Mouse (Mus musculus): Measurements from ENCODE around the gene Fam43b. TPM values are rescaled to one million over a fixed set of nuclear protein-coding genes. Genes with fewer than 3 reads are reported as not detected.

Fam43b gene
- total RNA-seq, 4 experiments from 2014 or later = 26.4 to 30.9 (median 30.1) TPM

DNA sequence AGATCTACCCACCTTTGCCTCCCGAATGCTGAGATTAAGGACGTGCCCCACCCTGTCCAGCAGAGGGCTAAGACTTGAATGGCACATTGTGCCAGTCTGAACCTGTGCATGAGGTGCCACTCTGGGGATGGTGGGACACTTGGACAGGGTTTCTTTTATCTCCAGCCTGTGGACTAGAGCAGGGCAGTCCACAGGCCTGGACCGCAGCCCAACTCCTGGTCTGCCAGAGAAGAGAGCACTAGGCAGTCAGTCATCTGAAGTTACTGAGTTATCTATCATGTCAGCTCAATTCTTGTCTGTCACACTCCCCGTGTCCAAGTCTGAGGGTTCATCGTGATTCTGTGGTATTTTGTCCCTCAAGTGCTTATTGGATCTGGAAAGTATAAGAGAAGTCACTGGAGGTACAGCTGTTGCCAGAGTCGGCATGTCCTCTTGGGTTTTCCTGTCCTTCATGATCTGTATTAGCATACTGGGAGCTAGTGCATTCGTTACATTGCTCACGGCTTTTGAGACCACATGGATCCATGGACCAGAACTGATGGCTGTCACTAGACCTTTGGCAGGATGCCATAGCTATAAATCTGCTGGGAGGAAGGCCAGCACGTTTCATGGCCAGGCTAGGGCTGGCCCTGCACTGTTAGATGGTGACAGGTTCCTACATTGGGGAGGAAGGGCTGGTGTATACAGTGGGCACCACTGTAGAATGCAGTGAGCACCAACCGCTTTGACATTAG is 42.7 kb downstream of the Fam43b start:
- DNase-seq (ENCODE audit: low spot score in 2 of 2) = no peak

DNA sequence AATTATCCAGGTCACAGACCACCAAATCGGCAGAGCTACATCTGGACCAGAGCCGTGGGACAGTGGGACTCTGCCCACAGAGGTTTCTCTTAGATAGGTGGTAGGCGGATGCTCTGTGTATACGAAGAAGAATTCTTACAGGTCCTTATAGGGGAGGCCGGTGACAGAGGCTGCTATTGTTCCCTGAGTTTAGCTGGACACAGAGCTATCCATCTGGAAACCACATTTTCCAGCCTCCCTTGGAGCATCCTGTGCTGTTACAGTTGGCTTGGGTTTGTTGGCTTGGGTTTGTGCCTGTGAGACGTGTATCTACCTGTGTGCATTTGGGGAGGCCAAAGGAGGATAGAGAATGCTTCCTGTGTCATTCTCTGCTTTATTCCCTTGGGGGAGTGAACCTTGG is 43.6 kb downstream of the Fam43b start:
- DNase-seq (ENCODE audit: low spot score in 2 of 2) = no peak

DNA sequence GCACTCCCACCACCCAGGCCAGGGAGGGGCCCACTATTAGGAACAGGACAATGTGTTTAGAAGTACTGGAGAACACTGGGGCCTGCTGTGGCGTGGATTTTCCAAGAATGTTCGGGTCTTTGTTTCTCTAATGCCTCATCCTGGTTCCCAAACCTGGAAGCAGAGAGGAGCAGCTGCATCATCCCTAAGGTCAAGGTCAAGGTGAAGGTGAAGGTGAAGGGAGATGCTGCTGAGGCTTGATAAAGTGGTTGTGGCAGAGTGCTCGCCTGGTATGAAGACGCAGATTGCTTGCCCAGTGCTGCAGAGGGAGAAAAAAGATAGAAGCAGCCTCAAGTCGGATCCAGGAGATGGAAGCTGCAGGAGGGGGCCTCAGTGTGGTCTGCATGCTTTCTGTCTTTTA is 44.5 kb downstream of the Fam43b start:
- no peak for DNase-seq (ENCODE audit: low spot score in 2 of 2)

DNA sequence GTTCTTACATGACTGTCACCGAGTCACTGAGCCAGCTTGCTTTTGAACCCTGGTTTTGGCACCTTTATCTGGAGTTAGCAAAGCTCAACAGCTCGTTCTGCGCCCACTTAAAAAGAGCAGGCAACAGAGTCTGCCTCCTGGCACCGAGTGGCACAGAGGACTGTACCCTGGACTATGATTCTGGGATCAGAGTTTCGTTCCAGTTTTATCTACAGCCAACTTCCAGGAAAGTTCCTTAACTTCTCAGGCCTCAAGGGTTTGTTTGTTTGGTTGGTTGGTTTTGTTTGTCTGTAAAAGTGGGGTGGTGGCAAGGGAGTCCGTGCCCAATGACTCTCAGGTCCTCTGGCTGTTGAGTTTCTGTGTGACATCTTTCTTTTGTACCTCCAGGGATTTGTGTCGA is 47.6 kb downstream of the Fam43b start:
- DNase-seq (ENCODE audit: low spot score in 2 of 2) = no peak

DNA sequence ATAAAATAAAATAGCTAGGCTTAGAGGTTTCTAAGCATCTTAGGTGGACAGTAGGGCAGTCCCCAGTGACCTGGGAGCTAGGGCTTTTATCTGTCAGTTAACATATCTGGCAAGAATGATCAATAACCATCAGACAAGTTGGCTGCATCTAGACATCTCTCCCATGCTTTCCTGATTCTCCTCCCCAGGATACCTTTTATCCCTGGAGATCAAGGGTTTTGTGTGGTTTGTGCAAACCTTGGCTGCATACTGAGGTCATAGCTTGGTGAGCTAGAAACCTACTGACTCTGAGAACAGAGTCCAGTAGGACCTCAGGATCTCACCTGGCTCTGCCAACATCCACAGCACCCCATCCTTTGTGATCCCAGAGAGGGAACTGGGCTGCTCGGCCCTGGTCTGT is 49.0 kb downstream of the Fam43b start:
- no peak for DNase-seq (ENCODE audit: low spot score in 2 of 2)

GRCm38 (mm10) chr4:138344891-138345545 is 51.3 kb downstream of the Fam43b start:
- no peak for DNase-seq (ENCODE audit: low spot score in 2 of 2)

Other genes starting within 250 kb of the Fam43b start
- 100 to 1,000 TPM; 184 to 200 (median 196) TPM for gene Hp1bp3, start 180.2 kb downstream of the Fam43b start, total RNA-seq (2022)
- gene Sh2d5, start 146.1 kb downstream of the Fam43b start, total RNA-seq (2022) = 10 to 100 TPM; 52.0 to 60.0 (median 56.8) TPM
- gene Kif17, start 146.1 kb downstream of the Fam43b start, total RNA-seq (2022) = 10 to 100 TPM; 20.7 to 27.0 (median 23.2) TPM
- gene Ddost, start 91.8 kb downstream of the Fam43b start, total RNA-seq (2022) = 10 to 100 TPM; 90.5 to 99.3 (median 97.2) TPM
- 100 to 1,000 TPM; 264 to 292 (median 274) TPM for gene Pink1, start 70.2 kb downstream of the Fam43b start, total RNA-seq (2022)
- 1 to 10 TPM; 2.0 to 3.2 (median 2.7) TPM for gene Cda, start 28.5 kb downstream of the Fam43b start, total RNA-seq (2022)
- 10 to 100 TPM; 51.3 to 62.9 (median 55.8) TPM for gene Mul1, start 38.1 kb upstream of the Fam43b start, total RNA-seq (2022)
- 100 to 1,000 TPM; 317 to 356 (median 337) TPM for gene Camk2n1, start 57.8 kb upstream of the Fam43b start, total RNA-seq (2022)
- 1 to 10 TPM; 2.8 to 5.0 (median 3.6) TPM for gene Vwa5b1, start 239.4 kb upstream of the Fam43b start, total RNA-seq (2022)